Mouse (Mus musculus) kidney, adult 2 months (tissue): ENCODE measurements around the gene Utp11.

Experiments used
- CTCF ChIP-seq: fragments of 200-500 bp; conservative IDR thresholded peaks from 2 replicates; pipeline ENCODE4 v1.5.1; 2011; ENCODE audit warnings: low read depth, mild to moderate bottlenecking, control low read depth, low read length, moderate library complexity, mixed read lengths; ENCODE audit not compliant: insufficient read depth, insufficient read length
- POLR2A ChIP-seq: fragments of 200-500 bp; IDR thresholded peaks from one replicate; pipeline ENCODE4 v1.6.1; 2011; ENCODE audit warnings: low read depth, low read length, control low read depth

DNA sequence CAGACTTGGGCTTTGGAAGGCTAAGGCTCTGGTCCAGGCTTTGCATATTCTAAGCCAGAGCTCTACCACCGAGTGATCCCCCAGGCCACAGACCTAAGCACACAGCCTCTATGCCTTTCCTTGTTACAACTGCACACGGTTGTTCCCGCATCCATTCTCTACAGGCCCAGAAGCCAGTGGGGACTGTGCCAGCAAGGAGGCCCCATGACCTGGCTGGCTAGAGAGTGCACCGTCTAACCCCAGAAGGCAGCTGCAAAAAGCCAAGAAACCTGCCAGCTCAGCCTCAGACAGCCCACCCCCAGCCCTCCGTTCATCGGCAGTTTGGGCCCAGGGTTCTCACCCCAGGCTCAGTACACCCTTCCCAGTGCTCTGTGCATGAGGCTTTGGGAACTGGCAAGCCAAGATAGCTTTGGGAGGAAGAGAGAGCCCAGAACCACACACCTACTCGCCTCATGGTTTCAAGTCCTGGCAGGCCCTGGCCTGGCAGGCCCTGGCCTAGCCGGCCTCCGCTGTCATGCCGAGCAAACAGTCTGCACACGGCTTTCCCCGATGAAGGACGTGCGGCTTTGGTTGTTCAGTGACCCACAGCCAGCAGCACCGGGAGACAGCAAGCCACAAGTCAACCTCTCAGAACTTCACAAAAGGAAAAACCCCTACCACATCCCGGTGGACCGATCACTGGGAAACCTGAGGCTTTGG is 18.9 kb downstream of the Utp11 start:
- TF ChIP-seq CTCF (no peak), POLR2A (no peak)
